Mouse (Mus musculus): ENCODE results near the gene Trim7.

DNA sequence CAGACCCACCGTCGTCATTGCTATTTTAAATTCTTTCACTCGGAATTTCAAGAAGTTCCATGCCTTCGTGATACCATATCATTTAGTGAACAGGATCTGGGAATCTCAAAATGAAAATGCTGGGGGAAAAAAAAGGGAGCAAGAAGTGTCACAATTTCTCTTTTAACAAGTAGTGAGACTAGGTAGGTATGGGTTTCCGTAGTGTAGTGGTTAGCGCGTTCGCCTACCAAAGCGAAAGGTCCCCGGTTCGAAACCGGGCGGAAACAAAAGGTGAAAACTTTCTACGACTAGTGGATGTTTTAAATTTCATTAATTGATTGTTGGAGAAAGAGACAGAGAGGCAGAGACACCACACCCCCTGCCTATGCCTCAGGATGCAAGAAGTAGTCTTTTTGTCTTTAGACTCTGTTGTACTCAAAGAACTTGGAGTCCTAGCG is 2.4 kb upstream of the Trim7 start:
- TF ChIP-seq CTCF (IDR thresholded peaks at IDR 0.05; ENCODE audit: control insufficient read depth, insufficient read depth, low read length) (no peak), POLR2A (IDR thresholded peaks at IDR 0.05; ENCODE audit: borderline replicate concordance, control insufficient read depth, low read depth, low read length) (no peak)

Data from bone marrow, adult 2 months (tissue).